Mouse (Mus musculus) monocyte, adult 5-6 weeks (primary cell): ENCODE measurements at regions not wholly inside any gene's neighbourhood (a gene's known extent, or its start where the extent isn't known, plus 50 kb on each side); places are given as distances from the start of the nearest gene placed in this dataset.

Source experiments
- ATAC-seq: fragments of 153-309, 156-312 bp; replicated peaks from 2 replicates; pipeline ENCODE4 v1.8.0; 2017; ENCODE audit warnings: mild to moderate bottlenecking; ENCODE audit not compliant: low TSS enrichment, insufficient number of reproducible peaks, severe bottlenecking, poor library complexity, low FRiP score

- ATAC-seq: no peak
Measured at GRCm38 (mm10) chr11:20455865-20456648, 87.0 kb upstream of the Sertad2 start.

GRCm38 (mm10) chr11:20459140-20459539 lies 83.9 kb upstream of the Sertad2 start:
- no peak for ATAC-seq

- no peak for ATAC-seq
Measured at GRCm38 (mm10) chr11:20460501-20460921, 82.5 kb upstream of the Sertad2 start.

- no peak for ATAC-seq
Measured at GRCm38 (mm10) chr11:20462076-20462475, 81.0 kb upstream of the Sertad2 start.

- ATAC-seq: no peak
Measured at GRCm38 (mm10) chr11:20463173-20463681, 79.8 kb upstream of the Sertad2 start.

GRCm38 (mm10) chr11:20464564-20464963 lies 78.5 kb upstream of the Sertad2 start:
- no peak for ATAC-seq

GRCm38 (mm10) chr11:20466591-20466990 lies 76.5 kb upstream of the Sertad2 start:
- ATAC-seq: no peak

- peak; percentile 86 for ATAC-seq
Measured at GRCm38 (mm10) chr11:20468319-20469018, 74.6 kb upstream of the Sertad2 start.

GRCm38 (mm10) chr11:20469368-20469767 lies 73.7 kb upstream of the Sertad2 start:
- no peak for ATAC-seq

- ATAC-seq: no peak
Measured at GRCm38 (mm10) chr11:20470396-20470795, 72.7 kb upstream of the Sertad2 start.

GRCm38 (mm10) chr11:20472336-20472735 lies 70.7 kb upstream of the Sertad2 start:
- no peak for ATAC-seq

- ATAC-seq: no peak
Measured at GRCm38 (mm10) chr11:20475629-20476028, 67.4 kb upstream of the Sertad2 start.

- ATAC-seq: no peak
Measured at GRCm38 (mm10) chr11:20476494-20476893, 66.6 kb upstream of the Sertad2 start.

GRCm38 (mm10) chr11:20477183-20478037 lies 65.6 kb upstream of the Sertad2 start:
- peak; percentile 82 for ATAC-seq

- ATAC-seq: no peak
Measured at GRCm38 (mm10) chr11:20480632-20481031, 62.4 kb upstream of the Sertad2 start.

- no peak for ATAC-seq
Measured at GRCm38 (mm10) chr11:20485371-20485770, 57.7 kb upstream of the Sertad2 start.
